Mouse (Mus musculus) urinary bladder, postnatal 14 days (tissue): Measurements from ENCODE around the gene Ppp1r12c.

Experiments used
- DNase-seq: peaks from one replicate; pipeline ENCODE4 v3.0.0; 2021; ENCODE audit warnings: low spot score

Ppp1r12c gene

GRCm38 (mm10) chr7:4516332-4517050, 15.0 kb upstream of the Ppp1r12c start, which contains the start of gene Tnnt1:
Tnnt1 (minus strand) TSS chr7:4516382.
- no peak for DNase-seq

- no peak for DNase-seq
Measured at GRCm38 (mm10) chr7:4515853-4516252, 14.4 kb upstream of the Ppp1r12c start.

GRCm38 (mm10) chr7:4513829-4514712, 12.6 kb upstream of the Ppp1r12c start:
- no peak for DNase-seq

GRCm38 (mm10) chr7:4513236-4513635, 11.8 kb upstream of the Ppp1r12c start:
- peak; percentile 44 for DNase-seq

- DNase-seq, result no peak
Measured at GRCm38 (mm10) chr7:4511489-4512224, 10.2 kb upstream of the Ppp1r12c start.

- peak; percentile 75 for DNase-seq
Measured at GRCm38 (mm10) chr7:4509863-4510608, 8.6 kb upstream of the Ppp1r12c start.

- DNase-seq, result no peak
Measured at GRCm38 (mm10) chr7:4508739-4509116, 7.2 kb upstream of the Ppp1r12c start.

GRCm38 (mm10) chr7:4508062-4508738, 6.7 kb upstream of the Ppp1r12c start:
- DNase-seq, result no peak

GRCm38 (mm10) chr7:4507220-4507619, 5.7 kb upstream of the Ppp1r12c start:
- no peak for DNase-seq

- no peak for DNase-seq
Measured at GRCm38 (mm10) chr7:4504646-4505435, 3.4 kb upstream of the Ppp1r12c start.

- DNase-seq, result no peak
Measured at GRCm38 (mm10) chr7:4503858-4504257, 2.4 kb upstream of the Ppp1r12c start.

GRCm38 (mm10) chr7:4503100-4503499, 1.6 kb upstream of the Ppp1r12c start:
- DNase-seq, result no peak

- peak; percentile 35 for DNase-seq
Measured at GRCm38 (mm10) chr7:4502421-4503090, 1.1 kb upstream of the Ppp1r12c start.

- peak; percentile 35 for DNase-seq
Measured at GRCm38 (mm10) chr7:4500892-4501471, 498 bp downstream of the Ppp1r12c start.

GRCm38 (mm10) chr7:4499034-4499433, 2.4 kb downstream of the Ppp1r12c start:
- no peak for DNase-seq

GRCm38 (mm10) chr7:4498251-4498650, 3.2 kb downstream of the Ppp1r12c start:
- DNase-seq, result peak; percentile 58

GRCm38 (mm10) chr7:4497271-4497903, 4.1 kb downstream of the Ppp1r12c start:
- DNase-seq, result no peak

- DNase-seq, result no peak
Measured at GRCm38 (mm10) chr7:4496468-4496867, 5.0 kb downstream of the Ppp1r12c start.

- DNase-seq, result no peak
Measured at GRCm38 (mm10) chr7:4493991-4494390, 7.5 kb downstream of the Ppp1r12c start.
